Mouse (Mus musculus) neural tube, embryonic 14.5 days (tissue): Measurements from ENCODE around the gene Rsph1. TPM values are rescaled to one million over a fixed set of nuclear protein-coding genes. Genes with fewer than 3 reads are reported as not detected.

Source experiments
- ATAC-seq: fragments of 200-750 bp; cut with Nextera tagmentation; 2 replicates; pipeline ENCODE4 v1.8.0; 2017; ENCODE audit warnings: low read depth, mild to moderate bottlenecking, moderate TSS enrichment, moderate library complexity
- H3K27ac ChIP-seq: fragments of 300-500 bp; sonication (generic); 2 replicates; pipeline ENCODE4 v1.5.1; 2014; ENCODE audit warnings: low read depth, mild to moderate bottlenecking, control low read depth, low read length, moderate library complexity, mixed read lengths
- H3K27me3 ChIP-seq: fragments of 300-500 bp; sonication (generic); 2 replicates; pipeline ENCODE4 v1.6.1; 2014; ENCODE audit warnings: low read length; ENCODE audit not compliant: control insufficient read depth, insufficient read depth
- H3K36me3 ChIP-seq: fragments of 300-500 bp; sonication (generic); 2 replicates; pipeline ENCODE4 v1.6.1; 2014; ENCODE audit warnings: low read length, mixed read lengths; ENCODE audit not compliant: control insufficient read depth, insufficient read depth
- H3K4me1 ChIP-seq: fragments of 300-500 bp; sonication (generic); 2 replicates; pipeline ENCODE4 v1.6.1; 2014; ENCODE audit warnings: low read length; ENCODE audit not compliant: control insufficient read depth, insufficient read depth
- H3K4me2 ChIP-seq: fragments of 300-500 bp; sonication (generic); 2 replicates; pipeline ENCODE4 v1.6.1; 2014; ENCODE audit warnings: mild to moderate bottlenecking, low read depth, low read length, control low read depth
- H3K4me3 ChIP-seq: fragments of 300-500 bp; sonication (generic); 2 replicates; pipeline ENCODE4 v1.5.1; 2014; ENCODE audit warnings: low read depth, low read length, control low read depth, mixed read lengths
- H3K9ac ChIP-seq: fragments of 300-500 bp; sonication (generic); replicated peaks from 2 replicates; pipeline ENCODE4 v1.6.1; 2014; ENCODE audit warnings: low read depth, mild to moderate bottlenecking, control low read depth, low read length, mixed read lengths
- H3K9me3 ChIP-seq: fragments of 300-500 bp; sonication (generic); 2 replicates; pipeline ENCODE4 v1.6.1; 2016; ENCODE audit warnings: low read length; ENCODE audit not compliant: control insufficient read depth
- WGBS: fragments of 180-500 bp; shearing (Covaris S2); extraction: QIAGEN DNeasy Blood & Tissue Kit; methylation state at CpG from one replicate; pipeline ENCODE4 v1.1.7; 2014; 5-methylcytosine and 5-hydroxymethylcytosine counted together
- polyA plus RNA-seq: library from polyadenylated mRNA; unstranded; fragments of >200 nt; fragmentation: Nextera tagmentation; extraction: Ambion mirVana; gene quantifications from 2 replicates; pipeline ENCODE4 v1.2.1, GENCODE M21; 2014

The Rsph1 gene
- polyA plus RNA-seq, 1 experiment from 2014 or later, result 3.3 TPM

- Histone ChIP-seq H3K9me3 (no peaks in the 10 kb centered on the region), H3K36me3 (no peaks in the 10 kb centered on the region), H3K4me1 (peaks cover 13% of the 10 kb centered on the region; the same call in 1 of the 2 replicates), H3K4me3 (peak overlapping the region; percentile 64), H3K27ac (peak overlapping the region; percentile 76), H3K9ac (peak overlapping the region; percentile 74; the same call in 1 of the 2 replicates), H3K4me2 (peak overlapping the region; percentile 95), H3K27me3 (no peaks in the 10 kb centered on the region)
- ATAC-seq, result peak; percentile 8; the same call in 1 of the 2 replicates
- 24% methylated on average over 25 of the region's 25 CpGs for WGBS
Observed at GRCm38 (mm10) chr17:31295215-31295891, 18.2 kb upstream of the Rsph1 start.

- Histone ChIP-seq H3K27ac (no peak overlapping the region), H3K27me3 (no peaks in the 10 kb centered on the region), H3K4me2 (no peak overlapping the region)
Observed at GRCm38 (mm10) chr17:31294363-31295214, 17.4 kb upstream of the Rsph1 start.

GRCm38 (mm10) chr17:31290859-31291258, 13.7 kb upstream of the Rsph1 start:
- Histone ChIP-seq H3K4me2 (no peak overlapping the region), H3K36me3 (no peaks in the 10 kb centered on the region), H3K9ac (no peak overlapping the region), H3K4me3 (no peak overlapping the region), H3K27me3 (no peaks in the 10 kb centered on the region), H3K9me3 (no peaks in the 10 kb centered on the region), H3K27ac (no peak overlapping the region), H3K4me1 (peaks cover 4% of the 10 kb centered on the region; the same call in 1 of the 2 replicates)
- 59% methylated on average over 6 of the region's 6 CpGs for WGBS
- ATAC-seq, result no peak

More at GRCm38 (mm10) chr17:31294363-31295214, 17.4 kb upstream of the Rsph1 start:
- Histone ChIP-seq H3K4me3 (no peak overlapping the region), H3K9ac (no peak overlapping the region), H3K4me1 (peaks cover 13% of the 10 kb centered on the region; the same call in 1 of the 2 replicates), H3K36me3 (no peaks in the 10 kb centered on the region), H3K9me3 (no peaks in the 10 kb centered on the region)
- WGBS, result 89% methylated on average over 15 of the region's 15 CpGs
- ATAC-seq, result no peak

DNA sequence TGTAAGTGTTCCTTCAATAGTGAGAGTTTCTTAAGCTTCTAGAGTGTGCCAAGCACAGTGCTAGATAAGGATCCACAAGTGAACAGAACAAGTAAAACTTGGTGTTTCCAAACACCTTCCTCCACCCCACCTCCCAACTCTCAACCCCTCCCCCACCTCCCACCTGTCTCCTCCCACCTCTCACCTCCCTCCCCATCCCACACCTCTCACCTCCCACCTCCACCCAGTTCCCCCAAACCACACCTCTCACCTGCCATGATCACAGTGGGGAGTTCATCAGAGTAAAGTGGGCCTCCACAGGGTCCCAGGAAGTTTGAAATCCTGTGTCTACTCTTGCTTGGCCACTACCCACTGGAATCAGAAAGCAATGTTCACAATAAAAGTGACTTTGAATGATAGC, 13.1 kb upstream of the Rsph1 start:
- no peaks in the 10 kb centered on the region for H3K9me3 ChIP-seq
- no peaks in the 10 kb centered on the region for H3K27me3 ChIP-seq
- H3K4me3 ChIP-seq, result no peak overlapping the region
- H3K36me3 ChIP-seq, result no peaks in the 10 kb centered on the region
- H3K4me1 ChIP-seq, result peaks cover under 1% of the 10 kb centered on the region; the same call in 1 of the 2 replicates
- H3K27ac ChIP-seq, result no peak overlapping the region
- ATAC-seq, result no peak
- H3K9ac ChIP-seq, result no peak overlapping the region
- H3K4me2 ChIP-seq, result no peak overlapping the region

- H3K4me1 ChIP-seq, result no peaks in the 10 kb centered on the region
- H3K9me3 ChIP-seq, result no peaks in the 10 kb centered on the region
- no peak overlapping the region for H3K4me3 ChIP-seq
- H3K36me3 ChIP-seq, result no peaks in the 10 kb centered on the region
- WGBS, result 63% methylated on average over 7 of the region's 7 CpGs
- no peak overlapping the region for H3K27ac ChIP-seq
- no peak for ATAC-seq
- H3K4me2 ChIP-seq, result no peak overlapping the region
- H3K9ac ChIP-seq, result no peak overlapping the region
- H3K27me3 ChIP-seq, result no peaks in the 10 kb centered on the region
Observed at GRCm38 (mm10) chr17:31288999-31289726, 12.0 kb upstream of the Rsph1 start.

GRCm38 (mm10) chr17:31287216-31287615, 10.0 kb upstream of the Rsph1 start:
- no peak overlapping the region for H3K27ac ChIP-seq
- no peak for ATAC-seq
- no peak overlapping the region for H3K4me2 ChIP-seq
- no peaks in the 10 kb centered on the region for H3K36me3 ChIP-seq
- no peaks in the 10 kb centered on the region for H3K4me1 ChIP-seq
- WGBS, result 87% methylated on average over 3 of the region's 3 CpGs
- H3K9me3 ChIP-seq, result no peaks in the 10 kb centered on the region
- H3K9ac ChIP-seq, result no peak overlapping the region
- H3K27me3 ChIP-seq, result no peaks in the 10 kb centered on the region
- no peak overlapping the region for H3K4me3 ChIP-seq

- Histone ChIP-seq H3K9me3 (no peaks in the 10 kb centered on the region), H3K4me2 (no peak within 1 kb of the TSS), H3K27me3 (no peaks in the 10 kb centered on the region), H3K9ac (no peak within 1 kb of the TSS), H3K4me1 (no peaks in the 10 kb centered on the region), H3K4me3 (no peak within 1 kb of the TSS), H3K27ac (no peak within 1 kb of the TSS), H3K36me3 (no peaks in the 10 kb centered on the region)
- WGBS, result 93% methylated on average over 1 of the region's 1 CpGs
- no peak for ATAC-seq
Observed at GRCm38 (mm10) chr17:31286492-31286891, 9.3 kb upstream of the Rsph1 start, which contains the start of gene Slc37a1. TSS of gene Slc37a1 (plus strand) at chr17:31286792.

DNA sequence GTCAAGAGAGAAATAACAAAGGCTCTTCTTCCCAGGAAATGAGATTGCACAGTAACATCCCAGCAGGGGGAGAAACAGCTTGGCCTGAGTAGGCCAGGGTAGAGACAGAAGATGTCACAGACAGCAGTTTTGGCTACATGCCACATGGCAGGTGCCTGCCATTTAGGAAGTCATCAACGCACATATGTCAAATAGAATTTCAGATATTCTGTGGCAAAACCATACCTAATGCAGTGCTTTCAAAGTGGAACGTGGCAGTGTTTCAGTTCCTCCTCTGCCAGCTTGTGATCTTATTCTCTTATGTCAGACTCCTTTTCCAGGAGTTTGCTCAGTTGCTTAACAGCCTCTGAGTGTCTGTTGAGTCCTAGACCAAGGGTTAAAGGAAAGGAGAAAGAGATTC, 8.7 kb upstream of the Rsph1 start:
- Histone ChIP-seq H3K9ac (no peak overlapping the region), H3K9me3 (no peaks in the 10 kb centered on the region), H3K4me1 (no peaks in the 10 kb centered on the region), H3K4me2 (no peak overlapping the region), H3K4me3 (no peak overlapping the region), H3K27ac (no peak overlapping the region), H3K27me3 (no peaks in the 10 kb centered on the region), H3K36me3 (no peaks in the 10 kb centered on the region)
- WGBS, result 63% methylated on average over 2 of the region's 2 CpGs
- no peak for ATAC-seq
